Mouse (Mus musculus): ENCODE measurements around the gene 1700016H13Rik. TPM values are rescaled to one million over a fixed set of nuclear protein-coding genes. Genes with fewer than 3 reads are reported as not detected.

1700016H13Rik gene
- polyA plus RNA-seq, 1 experiment from 2014 or later, result 0.28 TPM

Other genes starting within 250 kb of the 1700016H13Rik start
- 14.5 and 15.3 TPM in 2 replicates for gene Ptpn13, start 230.8 kb downstream of the 1700016H13Rik start, polyA plus RNA-seq (2014; fragmentation: Nextera tagmentation; extraction: Ambion mirVana)
- gene Slc10a6, start 26.6 kb downstream of the 1700016H13Rik start, polyA plus RNA-seq (2014; fragmentation: Nextera tagmentation; extraction: Ambion mirVana), result 0.13 TPM in 1 of 2 replicates, not detected in the other
- 6.1 and 6.9 TPM in 2 replicates for gene Aff1, start 36.4 kb upstream of the 1700016H13Rik start, polyA plus RNA-seq (2014; fragmentation: Nextera tagmentation; extraction: Ambion mirVana)

Measured in embryonic facial prominence, embryonic 11.5 days (tissue).